Mouse (Mus musculus) thymus, adult 2 months (tissue): ENCODE data around the gene Lgals4.

Experiments used
- CTCF ChIP-seq: fragments of 200-500 bp; IDR thresholded peaks from 2 replicates; pipeline ENCODE4 v1.5.1; 2012; ENCODE audit warnings: mild to moderate bottlenecking, control low read depth, low read length, moderate library complexity, borderline replicate concordance; ENCODE audit not compliant: control insufficient read depth, poor library complexity, insufficient read depth; ENCODE audit errors: extremely low read depth
- POLR2A ChIP-seq: fragments of 200-500 bp; IDR thresholded peaks from 2 replicates; pipeline ENCODE4 v1.6.1; 2012; ENCODE audit warnings: mild to moderate bottlenecking, low read length, control low read depth, moderate library complexity; ENCODE audit not compliant: control insufficient read depth, poor library complexity, insufficient read depth; ENCODE audit errors: extremely low read depth

DNA sequence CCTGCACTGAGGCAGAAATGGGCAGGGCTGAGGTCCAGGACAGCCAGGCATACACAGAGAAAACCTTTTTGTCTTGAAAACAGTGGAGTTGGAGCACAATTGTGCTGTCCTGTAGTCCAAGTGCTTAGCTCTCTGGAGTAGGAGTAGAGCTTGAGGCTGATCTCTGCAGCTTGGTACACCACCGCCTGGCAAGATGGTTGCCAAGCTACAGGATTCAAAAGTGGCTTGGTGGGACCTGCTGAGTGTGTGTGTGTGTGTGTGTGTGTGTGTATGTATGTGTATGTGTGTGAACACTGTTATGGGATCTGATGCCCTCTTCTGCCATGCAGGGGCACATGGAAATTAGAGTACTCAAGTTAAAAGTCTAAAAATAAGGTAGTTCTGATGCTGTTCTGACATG lies 11.1 kb upstream of the Lgals4 start:
- TF ChIP-seq CTCF (no peak), POLR2A (no peak)
